Mouse (Mus musculus): Measurements from ENCODE around the gene Dtx2. TPM values are rescaled to one million over a fixed set of nuclear protein-coding genes. Genes with fewer than 3 reads are reported as not detected.

Gene Dtx2
- total RNA-seq, 2 experiments from 2014 or later, result 12.9 to 14.4 TPM

DNA sequence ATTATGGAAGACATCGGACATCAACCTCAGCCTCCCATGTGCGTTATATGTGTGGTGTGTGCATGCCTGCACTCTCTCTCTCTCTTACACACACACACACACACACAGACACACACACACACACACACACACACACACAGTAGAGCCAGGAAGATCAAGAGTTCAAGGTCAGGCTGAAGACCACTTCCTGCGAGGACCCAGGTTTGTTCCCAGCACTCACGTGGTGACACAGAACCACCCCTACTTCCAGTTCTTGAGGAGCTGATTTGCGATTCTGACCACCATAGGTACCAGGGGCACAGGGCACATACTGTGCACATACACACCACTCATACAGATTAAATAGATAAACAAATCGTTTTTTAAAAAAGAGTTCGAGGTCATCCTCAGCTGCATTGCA is 22.7 kb upstream of the Dtx2 start:
- no peak for DNase-seq (ENCODE audit: low spot score in 2 of 2)

- no peak for DNase-seq (ENCODE audit: low spot score in 2 of 2)
Observed at GRCm38 (mm10) chr5:135974365-135974764, 20.2 kb upstream of the Dtx2 start, which contains the start of gene Ssc4d. Gene Ssc4d (minus strand): TSS chr5:135974531.

GRCm38 (mm10) chr5:135975893-135976668 is 18.5 kb upstream of the Dtx2 start:
- no peak for DNase-seq (ENCODE audit: low spot score in 2 of 2)

DNA sequence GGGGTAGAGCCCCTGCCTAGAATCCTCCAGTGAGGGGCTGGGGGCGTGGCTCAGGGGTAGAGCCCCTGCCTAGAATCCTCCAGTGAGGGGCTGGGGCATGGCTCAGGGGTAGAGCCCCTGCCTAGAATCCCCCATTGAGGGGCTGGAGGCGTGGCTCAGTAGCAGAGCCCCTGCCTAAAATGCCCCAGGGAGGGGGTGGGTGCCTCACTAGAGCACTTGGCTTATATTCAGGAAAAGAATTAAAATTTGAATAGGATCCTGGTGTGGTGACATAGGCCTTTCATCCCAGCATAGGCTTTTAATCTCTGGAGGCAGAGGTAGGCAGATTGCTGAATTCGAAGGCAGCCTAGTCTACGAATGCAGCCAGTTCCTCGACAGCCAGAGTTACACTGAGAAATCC is 15.2 kb upstream of the Dtx2 start:
- no peak for DNase-seq (ENCODE audit: low spot score in 2 of 2)

- DNase-seq (ENCODE audit: low spot score in 2 of 2), result no peak
Observed at GRCm38 (mm10) chr5:135979904-135980303, 14.7 kb upstream of the Dtx2 start, which contains the start of gene Zp3. Gene Zp3 (plus strand): TSS chr5:135980099.

- peak; percentile 52 to 69 for DNase-seq (ENCODE audit: low spot score in 2 of 2)
Observed at GRCm38 (mm10) chr5:135982398-135982797, 12.2 kb upstream of the Dtx2 start.

GRCm38 (mm10) chr5:135984546-135985044 is 10.0 kb upstream of the Dtx2 start:
- no peak for DNase-seq (ENCODE audit: low spot score in 2 of 2)

GRCm38 (mm10) chr5:135987248-135987647 is 7.4 kb upstream of the Dtx2 start:
- DNase-seq (ENCODE audit: low spot score in 2 of 2), result no peak

- DNase-seq (ENCODE audit: low spot score in 2 of 2), result no peak
Observed at GRCm38 (mm10) chr5:135990601-135991000, 4.0 kb upstream of the Dtx2 start.

GRCm38 (mm10) chr5:135993381-135993965 is 1.1 kb upstream of the Dtx2 start:
- no peak for DNase-seq (ENCODE audit: low spot score in 2 of 2)

GRCm38 (mm10) chr5:135994335-135994724 is 270 bp upstream of the Dtx2 start:
- no peak for DNase-seq (ENCODE audit: low spot score in 2 of 2)

DNA sequence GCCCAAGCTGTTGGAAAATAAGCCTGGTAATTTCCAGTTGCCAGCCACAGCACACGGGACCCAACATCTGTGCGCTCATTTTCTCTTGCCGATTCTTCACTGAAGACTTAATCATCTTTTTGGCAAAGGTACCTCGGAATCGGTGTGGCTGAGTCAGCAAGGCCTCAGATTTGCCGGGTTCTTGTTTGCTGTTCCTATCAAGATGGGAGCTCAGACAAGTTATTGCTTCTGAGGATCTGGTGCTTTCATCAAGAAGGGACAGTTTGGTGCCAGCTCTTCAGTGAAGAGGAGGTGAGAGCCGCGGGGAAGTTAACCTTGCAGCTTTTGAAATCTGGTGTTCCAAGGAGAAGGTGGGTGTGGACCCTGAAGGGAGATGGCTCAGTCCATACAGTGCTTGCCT is 1.6 kb downstream of the Dtx2 start:
- DNase-seq (ENCODE audit: low spot score in 2 of 2), result no peak

DNA sequence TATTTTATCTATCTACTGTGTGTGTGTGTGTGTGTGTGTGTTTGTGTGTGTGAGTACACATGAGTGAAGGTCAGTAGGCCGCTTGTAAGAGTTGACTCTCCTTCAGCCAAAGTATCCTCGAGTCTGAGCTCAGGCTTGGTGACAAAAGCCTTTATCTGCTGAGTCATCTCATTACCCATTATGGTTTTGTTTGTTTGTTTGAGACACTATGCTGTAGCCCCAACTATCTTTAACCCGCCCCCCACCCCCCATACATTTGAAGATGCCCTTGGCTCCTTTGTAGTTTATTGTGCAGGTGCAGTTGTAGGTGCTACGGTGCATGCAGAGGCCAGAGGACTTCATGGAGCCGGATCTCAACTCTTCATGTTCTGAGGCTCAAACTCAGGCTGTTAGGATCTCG is 6.6 kb downstream of the Dtx2 start:
- DNase-seq (ENCODE audit: low spot score in 2 of 2), result no peak

GRCm38 (mm10) chr5:136002325-136002724 is 7.7 kb downstream of the Dtx2 start:
- no peak for DNase-seq (ENCODE audit: low spot score in 2 of 2)

DNA sequence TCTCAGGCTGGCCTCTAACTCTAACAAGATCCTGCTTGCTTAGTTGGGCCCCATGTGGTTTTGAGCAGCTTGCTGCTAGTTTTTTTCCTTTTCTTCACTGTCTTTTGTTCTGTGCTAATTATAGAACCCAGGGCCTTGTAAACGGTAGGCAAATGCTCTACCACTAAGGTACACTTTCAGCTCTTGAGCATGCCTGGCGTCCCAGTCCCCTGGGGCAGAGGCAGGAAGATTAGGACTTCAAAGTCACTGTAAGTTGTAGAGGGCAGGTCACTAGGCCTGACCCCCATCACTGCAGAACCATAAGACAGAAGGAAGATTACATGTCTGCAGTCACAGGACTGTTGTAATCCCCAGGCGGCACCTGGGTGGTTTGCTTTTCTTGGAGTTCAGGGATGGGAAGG is 8.2 kb downstream of the Dtx2 start:
- DNase-seq (ENCODE audit: low spot score in 2 of 2), result no peak

DNA sequence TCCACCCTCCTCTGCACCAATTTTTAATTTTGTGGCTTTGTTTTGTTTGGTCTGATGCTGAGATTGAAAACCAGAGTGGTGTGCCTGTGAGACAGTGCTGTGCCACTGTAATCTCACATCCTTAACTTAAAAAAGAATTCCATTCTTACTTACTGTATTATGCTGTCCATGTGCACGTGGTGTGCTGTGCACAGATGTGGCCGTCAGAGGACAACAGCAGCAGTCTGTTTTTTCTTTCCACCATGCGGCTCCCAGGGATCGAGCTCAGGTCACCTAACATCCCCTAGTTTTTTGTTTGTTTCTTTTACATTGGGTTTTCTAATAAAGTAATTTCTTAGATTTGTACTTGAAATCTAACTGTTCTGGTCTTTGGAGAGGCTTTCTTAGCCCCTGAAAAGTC is 9.9 kb downstream of the Dtx2 start:
- no peak for DNase-seq (ENCODE audit: low spot score in 2 of 2)

GRCm38 (mm10) chr5:136007745-136008144 is 13.1 kb downstream of the Dtx2 start:
- DNase-seq (ENCODE audit: low spot score in 2 of 2), result no peak

DNA sequence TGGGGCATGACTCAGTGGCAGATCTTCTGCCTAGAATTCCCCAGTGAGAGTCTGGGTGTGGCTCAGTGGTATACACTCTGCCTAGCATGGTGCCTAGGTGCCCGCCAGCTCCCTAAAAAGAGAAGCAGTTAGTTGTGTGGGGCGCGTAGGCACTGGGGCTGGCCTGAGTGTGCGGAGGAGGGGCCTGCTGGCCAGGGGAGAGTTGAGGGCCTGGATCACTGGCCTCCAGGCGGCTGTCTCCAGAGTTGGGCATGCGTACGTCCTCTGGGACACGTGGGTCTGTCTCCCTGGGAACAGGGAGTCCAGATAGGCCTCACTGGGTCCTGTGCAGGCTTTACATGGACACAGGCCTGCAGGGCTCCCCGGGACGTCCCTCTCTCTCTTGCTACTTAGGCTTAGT is 20.3 kb downstream of the Dtx2 start:
- DNase-seq (ENCODE audit: low spot score in 2 of 2), result no peak

- no peak for DNase-seq (ENCODE audit: low spot score in 2 of 2)
Observed at GRCm38 (mm10) chr5:136015586-136015985, 21.0 kb downstream of the Dtx2 start.

DNA sequence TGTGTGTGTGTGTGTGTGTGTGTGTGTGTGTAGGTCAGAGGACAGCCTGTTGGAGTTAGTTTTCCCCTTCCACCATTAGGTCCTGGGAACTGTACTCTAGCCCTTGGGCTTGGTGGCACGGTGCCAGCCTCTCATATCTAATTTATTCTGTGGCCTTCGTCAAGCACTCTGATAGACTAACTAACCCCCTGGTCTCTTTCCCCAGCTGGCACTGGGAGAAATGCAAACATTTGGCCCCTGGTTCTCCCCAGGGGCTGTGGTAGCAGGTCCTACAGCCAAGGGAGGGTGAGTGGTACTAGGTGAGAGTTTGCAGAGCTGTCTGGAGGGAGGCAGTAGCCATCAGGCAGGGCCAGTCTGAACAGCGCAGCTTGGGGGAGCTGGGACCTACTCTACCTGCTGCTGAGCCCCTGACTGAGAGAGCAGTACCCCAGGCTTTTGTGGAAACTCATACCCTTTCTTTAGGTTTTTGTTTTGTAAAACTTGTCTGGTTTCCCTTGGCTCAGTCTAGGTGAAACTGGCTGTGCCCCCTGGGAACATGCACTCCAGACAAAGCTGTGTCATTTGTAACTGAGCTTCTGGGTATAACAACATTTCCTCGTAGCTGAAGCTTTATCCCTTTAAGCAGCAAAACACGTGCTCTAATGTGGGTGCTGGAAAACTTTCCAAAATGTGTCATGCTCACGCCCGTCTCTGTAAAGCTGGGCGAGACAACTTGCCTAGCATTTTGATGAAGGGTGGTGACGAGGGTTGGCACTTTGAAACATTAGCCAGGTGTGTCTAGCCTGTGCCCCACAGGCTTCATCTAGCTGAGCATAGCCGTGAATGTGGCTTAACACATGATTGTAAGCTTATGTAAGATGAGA is 21.6 kb downstream of the Dtx2 start:
- DNase-seq (ENCODE audit: low spot score in 2 of 2), result peak in 1 of 2 experiments; percentile 44

GRCm38 (mm10) chr5:136017262-136017661 is 22.7 kb downstream of the Dtx2 start:
- DNase-seq (ENCODE audit: low spot score in 2 of 2), result no peak

- DNase-seq (ENCODE audit: low spot score in 2 of 2), result no peak
Observed at GRCm38 (mm10) chr5:136018726-136019125, 24.1 kb downstream of the Dtx2 start.

All from gastrocnemius, postnatal 4 days (tissue).